Mouse (Mus musculus): ENCODE measurements at regions not wholly inside any gene's neighbourhood (a gene's known extent, or its start where the extent isn't known, plus 50 kb on each side); places are given as distances from the start of the nearest gene placed in this dataset.
"Not testable (repeated sequence)": the region's sequence is repeated elsewhere in the genome, so short reads cannot be mapped to it uniquely, and the experiment has no call there.

DNA sequence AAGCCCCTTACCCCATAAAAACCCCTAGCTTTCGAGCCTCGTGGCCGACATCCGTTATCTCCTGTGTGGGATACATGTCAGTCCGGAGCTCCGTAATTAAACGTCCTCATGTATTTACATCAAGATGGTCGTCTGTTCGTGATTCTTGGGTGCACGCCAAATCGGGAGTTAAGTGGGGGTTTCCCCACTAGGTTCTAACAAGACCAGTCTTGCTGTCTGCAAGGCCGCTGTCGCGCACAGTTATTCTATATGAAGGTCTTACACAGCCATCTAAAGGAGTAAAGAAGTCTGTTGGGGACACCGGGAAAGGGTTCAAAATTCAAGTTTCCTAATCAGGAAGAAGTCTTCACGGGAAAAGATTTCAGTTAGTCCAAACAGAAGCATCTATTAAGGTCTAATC is 50.5 kb upstream of the Rhobtb1 start:
- not testable (repeated sequence) for TF ChIP-seq CTCF (IDR thresholded peaks at IDR 0.05; ENCODE audit: extremely low read depth, insufficient read length, insufficient replicate concordance, low read depth, low read length); POLR2A (IDR thresholded peaks at IDR 0.05; ENCODE audit: low read depth, low read length)
